Mouse (Mus musculus): ENCODE measurements around the gene Pdlim5. TPM values are rescaled to one million over a fixed set of nuclear protein-coding genes. Genes with fewer than 3 reads are reported as not detected.

Gene Pdlim5
- polyA plus RNA-seq, 1 experiment from 2014 or later, result 24.5 TPM

GRCm38 (mm10) chr3:142431481-142431880 lies 36.0 kb upstream of the Pdlim5 start:
- Histone ChIP-seq H3K9me3 (ENCODE audit: control insufficient read depth) (no peaks in the 10 kb centered on the region), H3K4me2 (replicated peaks; ENCODE audit: low read depth) (no peak overlapping the region), H3K4me1 (replicated peaks; ENCODE audit: control insufficient read depth, insufficient read depth, low read length) (0 out of 2 replicates have a peak, but pooled peaks cover 3% of the 10 kb centered on the region), H3K9ac (ENCODE audit: low read depth, low read length) (no peak overlapping the region), H3K27ac (ENCODE audit: low read depth, low read length) (no peak overlapping the region), H3K27me3 (replicated peaks; ENCODE audit: control insufficient read depth, insufficient read depth, low read length) (no peaks in the 10 kb centered on the region), H3K4me3 (ENCODE audit: low read depth, low read length) (no peak overlapping the region), H3K36me3 (ENCODE audit: control insufficient read depth, insufficient read depth) (no peaks in the 10 kb centered on the region)
- TF ChIP-seq CTCF (IDR thresholded peaks at IDR 0.05; ENCODE audit: low read depth), result no peak
- WGBS, result 83% methylated on average over 3 of the region's 3 CpGs
- no peak for ATAC-seq

DNA sequence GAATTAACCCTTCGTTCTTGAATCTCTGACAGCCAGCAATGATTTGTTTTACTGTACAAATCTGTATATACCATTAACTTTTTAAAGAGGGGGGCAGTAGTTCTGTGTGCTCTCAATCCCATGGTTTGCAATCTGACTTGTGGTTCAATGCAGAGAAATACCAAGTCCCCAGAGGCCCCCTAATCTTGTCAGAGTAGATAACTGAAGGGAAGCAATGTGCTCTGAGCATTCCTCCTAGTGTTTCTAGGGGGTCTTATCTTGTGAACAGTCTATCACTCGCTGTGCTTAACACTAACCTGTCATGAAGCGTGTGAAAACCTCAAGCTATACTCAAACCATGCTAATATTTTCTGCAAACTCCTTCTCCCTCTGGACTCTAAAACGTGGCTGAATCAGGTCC lies 34.6 kb upstream of the Pdlim5 start:
- Histone ChIP-seq H3K9me3 (ENCODE audit: control insufficient read depth) (no peaks in the 10 kb centered on the region), H3K4me2 (replicated peaks; ENCODE audit: low read depth) (no peak overlapping the region), H3K27ac (ENCODE audit: low read depth, low read length) (no peak overlapping the region), H3K4me1 (replicated peaks; ENCODE audit: control insufficient read depth, insufficient read depth, low read length) (0 out of 2 replicates have a peak, but pooled peaks cover 3% of the 10 kb centered on the region), H3K36me3 (ENCODE audit: control insufficient read depth, insufficient read depth) (no peaks in the 10 kb centered on the region), H3K9ac (ENCODE audit: low read depth, low read length) (no peak overlapping the region), H3K27me3 (replicated peaks; ENCODE audit: control insufficient read depth, insufficient read depth, low read length) (no peaks in the 10 kb centered on the region), H3K4me3 (ENCODE audit: low read depth, low read length) (no peak overlapping the region)
- no peak for TF ChIP-seq CTCF (IDR thresholded peaks at IDR 0.05; ENCODE audit: low read depth)
- no peak for ATAC-seq
- 62% methylated on average over 4 of the region's 4 CpGs for whole genome bisulfite sequencing

DNA sequence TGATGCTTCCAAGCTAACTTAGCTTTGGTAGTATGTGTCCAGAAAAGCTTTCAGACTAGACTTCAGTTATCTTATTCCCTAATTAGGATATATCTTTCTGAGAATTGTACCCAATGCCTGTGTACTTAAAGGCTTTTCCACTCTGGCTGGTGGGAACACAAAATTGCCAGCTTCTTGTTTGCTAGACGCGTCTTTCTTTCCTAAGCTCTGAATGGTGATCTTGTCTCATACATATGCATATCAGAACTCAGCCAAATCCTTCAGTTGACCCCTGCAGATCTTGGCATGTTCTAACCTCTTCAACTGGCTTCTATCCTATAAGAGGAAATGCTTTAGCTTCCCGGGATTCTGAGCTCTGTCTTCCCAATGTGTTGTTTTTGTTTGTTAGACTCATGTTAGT lies 31.3 kb upstream of the Pdlim5 start:
- Histone ChIP-seq H3K27ac (ENCODE audit: low read depth, low read length) (no peak overlapping the region), H3K4me3 (ENCODE audit: low read depth, low read length) (no peak overlapping the region), H3K9me3 (ENCODE audit: control insufficient read depth) (no peaks in the 10 kb centered on the region), H3K36me3 (ENCODE audit: control insufficient read depth, insufficient read depth) (no peaks in the 10 kb centered on the region), H3K27me3 (replicated peaks; ENCODE audit: control insufficient read depth, insufficient read depth, low read length) (no peaks in the 10 kb centered on the region), H3K9ac (ENCODE audit: low read depth, low read length) (no peak overlapping the region), H3K4me1 (replicated peaks; ENCODE audit: control insufficient read depth, insufficient read depth, low read length) (0 out of 2 replicates have a peak, but pooled peaks cover 3% of the 10 kb centered on the region), H3K4me2 (replicated peaks; ENCODE audit: low read depth) (no peak overlapping the region)
- no peak for ATAC-seq
- WGBS, result 58% methylated on average over 3 of the region's 3 CpGs
- no peak for TF ChIP-seq CTCF (IDR thresholded peaks at IDR 0.05; ENCODE audit: low read depth)

DNA sequence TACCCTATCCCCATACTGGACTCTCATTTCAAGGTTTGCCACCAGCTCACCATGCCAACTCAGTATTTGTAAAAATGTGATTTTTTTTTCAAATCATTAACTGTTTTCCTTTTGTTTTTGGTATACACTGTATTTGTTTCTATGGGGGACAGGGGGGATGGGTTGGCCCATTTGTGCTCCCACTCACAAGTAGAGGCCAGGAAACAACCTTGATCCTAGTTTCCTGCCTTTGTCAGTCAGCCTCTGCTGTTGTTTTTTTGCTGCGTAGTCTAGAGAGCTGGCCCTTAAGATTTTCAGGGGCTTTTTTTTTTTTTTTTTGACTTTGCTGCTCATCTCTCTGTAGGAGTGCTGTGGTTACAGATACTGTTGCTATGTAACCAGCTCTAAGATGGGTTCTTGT lies 28.6 kb upstream of the Pdlim5 start:
- H3K4me1 ChIP-seq (replicated peaks; ENCODE audit: control insufficient read depth, insufficient read depth, low read length), result no peaks in the 10 kb centered on the region
- no peaks in the 10 kb centered on the region for H3K36me3 ChIP-seq (ENCODE audit: control insufficient read depth, insufficient read depth)
- H3K27ac ChIP-seq (ENCODE audit: low read depth, low read length), result no peak overlapping the region
- ATAC-seq, result no peak
- H3K4me2 ChIP-seq (replicated peaks; ENCODE audit: low read depth), result no peak overlapping the region
- no peaks in the 10 kb centered on the region for H3K9me3 ChIP-seq (ENCODE audit: control insufficient read depth)
- H3K4me3 ChIP-seq (ENCODE audit: low read depth, low read length), result no peak overlapping the region
- TF ChIP-seq CTCF (IDR thresholded peaks at IDR 0.05; ENCODE audit: low read depth), result no peak
- no peak overlapping the region for H3K9ac ChIP-seq (ENCODE audit: low read depth, low read length)
- 83% methylated on average over 1 of the region's 1 CpGs for WGBS
- no peaks in the 10 kb centered on the region for H3K27me3 ChIP-seq (replicated peaks; ENCODE audit: control insufficient read depth, insufficient read depth, low read length)

GRCm38 (mm10) chr3:142423501-142423917 lies 28.0 kb upstream of the Pdlim5 start:
- no peak overlapping the region for H3K27ac ChIP-seq (ENCODE audit: low read depth, low read length)
- H3K4me1 ChIP-seq (replicated peaks; ENCODE audit: control insufficient read depth, insufficient read depth, low read length), result no peaks in the 10 kb centered on the region
- no peak for TF ChIP-seq CTCF (IDR thresholded peaks at IDR 0.05; ENCODE audit: low read depth)

DNA sequence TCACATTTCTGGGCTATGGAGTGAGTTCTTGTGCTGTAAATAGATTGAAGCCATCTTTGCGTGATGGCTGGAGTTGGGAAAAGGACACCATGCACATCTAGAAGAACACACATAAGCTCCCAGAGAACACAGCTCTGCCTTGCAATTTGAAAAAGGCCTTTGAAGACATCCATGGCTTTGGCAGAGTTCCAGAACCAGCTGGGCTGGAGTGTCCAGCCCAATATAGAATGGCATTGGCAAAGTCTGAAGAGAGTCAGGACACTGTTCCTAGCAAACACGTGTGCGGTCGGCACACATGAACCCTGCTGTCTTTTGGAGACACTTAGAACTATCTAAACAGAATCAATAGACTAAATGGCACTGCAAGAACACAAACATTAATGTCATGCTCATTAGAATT lies 26.7 kb upstream of the Pdlim5 start:
- Histone ChIP-seq H3K9me3 (ENCODE audit: control insufficient read depth) (no peaks in the 10 kb centered on the region), H3K4me3 (ENCODE audit: low read depth, low read length) (no peak overlapping the region), H3K4me2 (replicated peaks; ENCODE audit: low read depth) (no peak overlapping the region), H3K36me3 (ENCODE audit: control insufficient read depth, insufficient read depth) (no peaks in the 10 kb centered on the region), H3K9ac (ENCODE audit: low read depth, low read length) (no peak overlapping the region), H3K27ac (ENCODE audit: low read depth, low read length) (no peak overlapping the region), H3K4me1 (replicated peaks; ENCODE audit: control insufficient read depth, insufficient read depth, low read length) (no peaks in the 10 kb centered on the region), H3K27me3 (replicated peaks; ENCODE audit: control insufficient read depth, insufficient read depth, low read length) (no peaks in the 10 kb centered on the region)
- ATAC-seq, result no peak
- WGBS, result 82% methylated on average over 4 of the region's 4 CpGs
- no peak for TF ChIP-seq CTCF (IDR thresholded peaks at IDR 0.05; ENCODE audit: low read depth)

More at GRCm38 (mm10) chr3:142423501-142423917, 28.0 kb upstream of the Pdlim5 start:
- Histone ChIP-seq H3K27me3 (replicated peaks; ENCODE audit: control insufficient read depth, insufficient read depth, low read length) (no peaks in the 10 kb centered on the region), H3K4me2 (replicated peaks; ENCODE audit: low read depth) (no peak overlapping the region), H3K4me3 (ENCODE audit: low read depth, low read length) (no peak overlapping the region), H3K9me3 (ENCODE audit: control insufficient read depth) (no peaks in the 10 kb centered on the region), H3K36me3 (ENCODE audit: control insufficient read depth, insufficient read depth) (no peaks in the 10 kb centered on the region), H3K9ac (ENCODE audit: low read depth, low read length) (no peak overlapping the region)
- ATAC-seq, result no peak
- 49% methylated on average over 4 of the region's 4 CpGs for WGBS

DNA sequence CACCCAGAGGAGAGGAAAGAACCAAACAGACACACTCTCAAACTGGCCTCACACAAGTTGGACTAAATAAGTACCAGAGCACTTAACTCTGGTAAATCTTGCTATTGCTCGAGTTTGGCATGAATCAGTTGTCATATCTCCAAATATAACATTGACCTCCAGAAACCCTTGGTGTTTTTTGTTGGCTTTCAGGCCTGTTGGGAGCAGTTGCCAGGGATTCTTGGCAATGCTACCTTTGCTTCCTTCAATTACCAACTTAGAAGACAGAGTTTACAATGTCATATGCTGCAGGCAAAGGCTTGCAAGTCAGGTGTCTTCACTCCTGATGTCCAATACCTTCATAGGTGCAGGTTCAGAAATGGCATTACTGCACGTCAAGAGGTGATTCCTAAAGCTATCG lies 26.0 kb upstream of the Pdlim5 start:
- no peak overlapping the region for H3K9ac ChIP-seq (ENCODE audit: low read depth, low read length)
- no peaks in the 10 kb centered on the region for H3K4me1 ChIP-seq (replicated peaks; ENCODE audit: control insufficient read depth, insufficient read depth, low read length)
- ATAC-seq, result no peak
- no peak overlapping the region for H3K4me3 ChIP-seq (ENCODE audit: low read depth, low read length)
- TF ChIP-seq CTCF (IDR thresholded peaks at IDR 0.05; ENCODE audit: low read depth), result no peak
- no peaks in the 10 kb centered on the region for H3K9me3 ChIP-seq (ENCODE audit: control insufficient read depth)
- H3K4me2 ChIP-seq (replicated peaks; ENCODE audit: low read depth), result no peak overlapping the region
- no peaks in the 10 kb centered on the region for H3K36me3 ChIP-seq (ENCODE audit: control insufficient read depth, insufficient read depth)
- no peaks in the 10 kb centered on the region for H3K27me3 ChIP-seq (replicated peaks; ENCODE audit: control insufficient read depth, insufficient read depth, low read length)
- WGBS, result 87% methylated on average over 3 of the region's 3 CpGs
- no peak overlapping the region for H3K27ac ChIP-seq (ENCODE audit: low read depth, low read length)
